Mouse (Mus musculus): ENCODE measurements at regions not wholly inside any gene's neighbourhood (a gene's known extent, or its start where the extent isn't known, plus 50 kb on each side); places are given as distances from the start of the nearest gene placed in this dataset.
"Not testable (repeated sequence)": the region's sequence is repeated elsewhere in the genome, so short reads cannot be mapped to it uniquely, and the experiment has no call there.

DNA sequence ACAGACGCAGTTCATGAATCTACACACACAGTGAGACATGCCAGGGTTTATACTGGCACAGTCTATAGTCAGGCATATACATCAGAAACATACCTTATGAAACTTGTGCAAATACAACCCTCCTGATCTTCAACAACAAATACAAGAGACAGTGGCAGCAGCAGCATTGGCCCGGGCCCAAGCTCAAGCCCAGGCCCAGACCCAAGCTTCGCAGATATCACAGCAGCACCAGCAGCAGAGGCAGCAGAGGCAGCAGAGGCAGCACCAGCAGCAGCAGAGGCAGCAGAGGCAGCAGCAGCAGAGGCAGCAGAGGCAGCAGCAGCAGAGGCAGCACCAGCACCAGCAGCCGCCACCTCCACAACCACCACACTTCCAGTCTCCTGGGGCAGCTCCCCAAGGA, 80.0 kb downstream of the Samd9l start:
- no peaks in the 10 kb centered on the region for H3K36me3 ChIP-seq (ENCODE audit: control insufficient read depth, insufficient read depth, low read length)
- 96% methylated on average over 4 of the region's 4 CpGs for WGBS
- no peaks in the 10 kb centered on the region for H3K27me3 ChIP-seq (ENCODE audit: control insufficient read depth, insufficient read depth, low read depth, low read length)
- no peak overlapping the region for H3K4me3 ChIP-seq (ENCODE audit: low read depth, low read length)
- H3K4me2 ChIP-seq (ENCODE audit: low read length), result no peak overlapping the region
- H3K4me1 ChIP-seq (ENCODE audit: control insufficient read depth, insufficient read depth, low read length), result no peaks in the 10 kb centered on the region
- no peaks in the 10 kb centered on the region for H3K9me3 ChIP-seq (replicated peaks; ENCODE audit: control insufficient read depth, low read length, poor library complexity, severe bottlenecking)
- ATAC-seq, result no peak
- no peak overlapping the region for H3K27ac ChIP-seq (ENCODE audit: low read length)
- no peak overlapping the region for H3K9ac ChIP-seq (ENCODE audit: low read depth, low read length)

DNA sequence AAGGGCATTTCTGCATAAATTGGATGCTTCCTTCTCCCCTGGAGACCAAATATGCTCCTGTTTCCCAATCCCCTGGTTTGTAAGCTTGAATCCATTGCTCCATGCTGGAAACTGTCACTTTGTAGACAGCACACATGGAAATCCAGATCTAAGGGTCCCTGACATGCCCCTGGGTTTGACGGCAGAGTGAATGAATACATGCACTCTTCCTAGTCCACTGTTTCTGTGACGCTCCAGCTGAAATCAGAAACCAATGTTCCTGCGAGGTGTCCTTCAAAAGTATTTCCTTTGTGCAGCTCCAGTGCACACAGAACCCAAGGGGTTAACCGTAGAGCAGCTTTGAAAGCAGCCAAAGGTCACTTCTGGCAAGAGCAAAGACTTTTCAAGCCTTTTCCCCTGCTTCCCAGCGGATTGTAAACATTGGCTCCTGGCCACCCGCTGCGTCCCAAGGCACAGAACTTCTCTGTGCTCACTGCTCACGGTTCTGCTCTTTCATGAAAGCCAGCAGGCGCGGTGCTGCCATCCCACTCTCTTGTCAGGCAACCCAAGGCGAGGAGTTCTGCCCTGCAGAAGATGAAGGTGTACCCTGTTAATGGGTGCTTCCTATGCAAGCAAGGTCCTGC, 91.7 kb downstream of the Samd9l start:
- not testable (repeated sequence) for H3K9me3 ChIP-seq (replicated peaks; ENCODE audit: control insufficient read depth, low read length, poor library complexity, severe bottlenecking); H3K36me3 ChIP-seq (ENCODE audit: control insufficient read depth, insufficient read depth, low read length); H3K27ac ChIP-seq (ENCODE audit: low read length); H3K9ac ChIP-seq (ENCODE audit: low read depth, low read length); H3K4me1 ChIP-seq (ENCODE audit: control insufficient read depth, insufficient read depth, low read length); H3K4me3 ChIP-seq (ENCODE audit: low read depth, low read length); H3K27me3 ChIP-seq (ENCODE audit: control insufficient read depth, insufficient read depth, low read depth, low read length)
- peak; percentile 77 for ATAC-seq
- WGBS, result under 1% methylated on average over 11 of the region's 11 CpGs
- peak overlapping the region; percentile 37 for H3K4me2 ChIP-seq (ENCODE audit: low read length)

DNA sequence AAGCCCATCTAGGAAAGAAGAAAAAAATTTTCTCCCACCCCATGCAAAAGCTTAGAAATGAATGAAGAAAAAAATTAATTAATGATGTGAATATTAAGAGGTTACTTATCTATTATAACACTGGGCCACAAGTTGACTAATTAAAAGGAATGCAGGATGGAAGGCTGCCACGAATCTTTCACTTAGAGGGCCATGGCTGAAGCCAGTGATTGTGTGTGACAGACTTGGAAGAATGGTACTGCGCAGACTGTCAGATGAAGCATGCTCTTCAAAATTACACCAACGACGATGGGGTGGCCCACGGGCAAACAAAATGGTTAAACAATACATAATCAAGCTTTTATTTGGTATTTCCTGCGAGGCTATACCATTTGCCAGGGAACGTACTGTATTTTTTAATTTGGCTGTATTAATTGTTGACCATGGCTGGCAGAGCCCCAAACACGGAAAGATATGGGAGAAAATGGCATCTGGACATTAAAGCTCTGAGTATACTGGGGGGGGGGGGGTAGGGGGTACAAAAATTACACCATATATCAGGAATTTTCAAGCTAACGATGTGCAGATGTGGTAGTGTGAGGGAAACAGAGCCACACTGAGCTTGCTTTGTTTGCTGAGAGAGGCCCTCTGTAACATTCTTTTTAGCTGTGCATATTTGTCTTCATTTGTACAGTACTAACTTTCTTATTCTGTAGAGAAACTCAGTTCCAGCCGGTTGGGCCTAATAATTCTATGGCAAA, 94.3 kb downstream of the Samd9l start:
- H3K27me3 ChIP-seq (ENCODE audit: control insufficient read depth, insufficient read depth, low read depth, low read length); H3K4me3 ChIP-seq (ENCODE audit: low read depth, low read length); H3K9ac ChIP-seq (ENCODE audit: low read depth, low read length); H3K4me1 ChIP-seq (ENCODE audit: control insufficient read depth, insufficient read depth, low read length); H3K27ac ChIP-seq (ENCODE audit: low read length); H3K4me2 ChIP-seq (ENCODE audit: low read length); ATAC-seq; H3K9me3 ChIP-seq (replicated peaks; ENCODE audit: control insufficient read depth, low read length, poor library complexity, severe bottlenecking); H3K36me3 ChIP-seq (ENCODE audit: control insufficient read depth, insufficient read depth, low read length): not testable (repeated sequence)
- 70% methylated on average over 10 of the region's 10 CpGs for WGBS

DNA sequence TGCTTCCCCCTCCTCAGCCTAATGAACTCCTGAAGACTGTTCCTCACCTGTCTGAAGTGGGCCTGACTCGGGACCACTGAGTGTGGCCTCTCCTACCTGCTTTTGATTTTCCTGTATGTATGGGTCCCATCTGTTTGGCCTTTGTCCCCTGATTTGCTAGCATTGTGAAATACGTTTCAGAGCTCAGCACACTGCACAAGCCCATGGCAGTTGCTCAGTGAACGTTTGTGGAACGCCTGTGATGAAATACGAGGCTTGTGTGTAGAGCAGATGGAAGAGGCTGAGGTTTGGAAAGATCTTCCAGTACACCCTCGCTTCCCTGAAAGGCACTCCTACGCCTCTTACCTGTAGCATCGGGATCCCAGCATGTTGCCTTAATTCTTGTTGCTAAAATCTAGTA, 106.1 kb downstream of the Samd9l start:
- H3K4me1 ChIP-seq (ENCODE audit: control insufficient read depth, insufficient read depth, low read length); H3K9ac ChIP-seq (ENCODE audit: low read depth, low read length); H3K4me3 ChIP-seq (ENCODE audit: low read depth, low read length); H3K36me3 ChIP-seq (ENCODE audit: control insufficient read depth, insufficient read depth, low read length); H3K27me3 ChIP-seq (ENCODE audit: control insufficient read depth, insufficient read depth, low read depth, low read length); H3K9me3 ChIP-seq (replicated peaks; ENCODE audit: control insufficient read depth, low read length, poor library complexity, severe bottlenecking); ATAC-seq; H3K4me2 ChIP-seq (ENCODE audit: low read length); H3K27ac ChIP-seq (ENCODE audit: low read length): not testable (repeated sequence)
- WGBS, result 87% methylated on average over 8 of the region's 8 CpGs

DNA sequence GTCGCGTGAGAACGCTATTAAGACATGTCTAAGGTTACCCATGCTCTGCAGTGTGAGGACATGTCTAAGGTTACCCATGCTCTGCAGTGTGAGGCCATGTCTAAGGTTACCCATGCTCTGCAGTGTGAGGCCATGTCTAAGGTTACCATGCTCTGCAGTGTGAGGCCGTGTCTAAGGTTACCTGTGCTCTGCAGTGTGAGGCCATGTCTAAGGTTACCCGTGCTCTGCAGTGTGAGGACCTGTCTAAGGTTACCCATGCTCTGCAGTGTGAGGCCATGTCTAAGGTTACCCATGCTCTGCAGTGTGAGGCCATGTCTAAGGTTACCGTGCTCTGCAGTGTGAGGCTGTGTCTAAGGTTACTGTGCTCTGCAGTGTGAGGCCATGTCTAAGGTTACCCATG, 107.4 kb downstream of the Samd9l start:
- H3K9ac ChIP-seq (ENCODE audit: low read depth, low read length); H3K4me3 ChIP-seq (ENCODE audit: low read depth, low read length); H3K36me3 ChIP-seq (ENCODE audit: control insufficient read depth, insufficient read depth, low read length); H3K4me2 ChIP-seq (ENCODE audit: low read length); H3K27me3 ChIP-seq (ENCODE audit: control insufficient read depth, insufficient read depth, low read depth, low read length); ATAC-seq; H3K9me3 ChIP-seq (replicated peaks; ENCODE audit: control insufficient read depth, low read length, poor library complexity, severe bottlenecking); H3K27ac ChIP-seq (ENCODE audit: low read length); H3K4me1 ChIP-seq (ENCODE audit: control insufficient read depth, insufficient read depth, low read length): not testable (repeated sequence)
- WGBS, result 97% methylated on average over 6 of the region's 6 CpGs

DNA sequence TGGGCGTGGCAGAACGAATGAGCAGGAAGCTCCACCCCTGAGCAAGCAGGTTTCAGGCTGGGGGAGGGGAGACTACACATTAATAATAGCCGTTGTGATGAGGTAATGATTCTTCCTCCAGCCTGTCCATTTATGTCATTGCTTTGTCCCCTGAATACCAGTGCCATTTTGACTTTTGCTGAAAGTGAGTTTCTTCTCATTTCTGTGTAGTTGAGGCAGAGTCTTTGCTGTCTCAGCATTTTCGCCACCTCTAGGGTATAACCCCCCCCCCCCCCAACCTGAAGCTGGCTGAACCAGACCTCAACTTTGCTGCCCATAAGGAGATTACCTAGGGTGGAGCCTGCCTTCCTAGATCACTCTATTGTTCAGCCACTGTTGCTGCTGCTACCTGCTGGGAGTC, 130.6 kb downstream of the Samd9l start:
- not testable (repeated sequence) for H3K27me3 ChIP-seq (ENCODE audit: control insufficient read depth, insufficient read depth, low read depth, low read length); H3K9ac ChIP-seq (ENCODE audit: low read depth, low read length); H3K36me3 ChIP-seq (ENCODE audit: control insufficient read depth, insufficient read depth, low read length); H3K4me1 ChIP-seq (ENCODE audit: control insufficient read depth, insufficient read depth, low read length); H3K4me3 ChIP-seq (ENCODE audit: low read depth, low read length); H3K27ac ChIP-seq (ENCODE audit: low read length); H3K4me2 ChIP-seq (ENCODE audit: low read length); H3K9me3 ChIP-seq (replicated peaks; ENCODE audit: control insufficient read depth, low read length, poor library complexity, severe bottlenecking); ATAC-seq
- WGBS, result 95% methylated on average over 2 of the region's 4 CpGs

DNA sequence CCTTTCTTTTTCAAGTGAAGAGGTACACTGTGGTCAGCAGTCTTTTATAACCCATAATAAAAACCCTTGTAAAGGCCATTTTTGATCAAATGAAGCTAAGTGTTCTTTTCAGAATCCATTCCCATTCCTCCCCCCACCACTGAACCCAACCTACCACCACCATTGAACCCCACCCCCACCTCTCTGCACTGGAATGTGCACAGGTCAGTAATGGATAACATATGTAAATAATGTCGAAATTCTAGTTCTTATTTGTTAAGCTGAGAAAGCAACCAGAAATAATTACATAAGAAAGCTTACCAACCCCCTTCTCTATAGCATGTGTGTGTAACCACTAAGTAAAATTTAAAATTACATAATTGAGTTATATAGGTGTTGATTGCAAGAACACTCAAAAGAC, 133.9 kb downstream of the Samd9l start:
- not testable (repeated sequence) for H3K27ac ChIP-seq (ENCODE audit: low read length); H3K27me3 ChIP-seq (ENCODE audit: control insufficient read depth, insufficient read depth, low read depth, low read length); H3K4me1 ChIP-seq (ENCODE audit: control insufficient read depth, insufficient read depth, low read length); H3K4me2 ChIP-seq (ENCODE audit: low read length); H3K36me3 ChIP-seq (ENCODE audit: control insufficient read depth, insufficient read depth, low read length); H3K4me3 ChIP-seq (ENCODE audit: low read depth, low read length); ATAC-seq; H3K9me3 ChIP-seq (replicated peaks; ENCODE audit: control insufficient read depth, low read length, poor library complexity, severe bottlenecking); H3K9ac ChIP-seq (ENCODE audit: low read depth, low read length)
- 76% methylated on average over 1 of the region's 1 CpGs for WGBS
